Mouse (Mus musculus) frontal cortex, postnatal 10 days (tissue): ENCODE measurements at regions not wholly inside any gene's neighbourhood (a gene's known extent, or its start where the extent isn't known, plus 50 kb on each side); places are given as distances from the start of the nearest gene placed in this dataset.

Experiments
- DNase-seq, 2 experiments: peaks; one replicate each; pipeline ENCODE4 v3.0.0; 2022; ENCODE audit warnings: low spot score in 2 of 2, mixed read lengths in 1 of 2

GRCm38 (mm10) chr3:143710805-143711469 lies 494.1 kb downstream of the Lmo4 start:
- no peak for DNase-seq

GRCm38 (mm10) chr3:143706679-143707078 lies 498.3 kb downstream of the Lmo4 start:
- DNase-seq, result no peak

GRCm38 (mm10) chr3:143694817-143695216 lies 510.2 kb downstream of the Lmo4 start:
- DNase-seq, result no peak

GRCm38 (mm10) chr3:143685742-143686141 lies 519.3 kb downstream of the Lmo4 start:
- no peak for DNase-seq

GRCm38 (mm10) chr3:143678186-143678585 lies 526.8 kb downstream of the Lmo4 start:
- DNase-seq, result no peak

- no peak for DNase-seq
Measured at GRCm38 (mm10) chr3:143674855-143675254, 530.2 kb downstream of the Lmo4 start.

GRCm38 (mm10) chr3:143674446-143674845 lies 530.6 kb downstream of the Lmo4 start:
- DNase-seq, result no peak

GRCm38 (mm10) chr3:143662041-143662685 lies 542.9 kb downstream of the Lmo4 start:
- no peak for DNase-seq

- no peak for DNase-seq
Measured at GRCm38 (mm10) chr3:143659421-143659978, 545.5 kb downstream of the Lmo4 start.

GRCm38 (mm10) chr3:143647237-143647636 lies 557.8 kb downstream of the Lmo4 start:
- DNase-seq, result no peak

- no peak for DNase-seq
Measured at GRCm38 (mm10) chr3:143646836-143647235, 558.2 kb downstream of the Lmo4 start.

GRCm38 (mm10) chr3:143633036-143633435 lies 572.0 kb downstream of the Lmo4 start:
- DNase-seq, result no peak

- DNase-seq, result peak in 1 of 2 experiments; percentile 13
Measured at GRCm38 (mm10) chr3:143631183-143631582, 573.8 kb downstream of the Lmo4 start.

- no peak for DNase-seq
Measured at GRCm38 (mm10) chr3:143624906-143625305, 580.1 kb downstream of the Lmo4 start.

GRCm38 (mm10) chr3:143622275-143622674 lies 582.7 kb downstream of the Lmo4 start:
- DNase-seq, result no peak

- no peak for DNase-seq
Measured at GRCm38 (mm10) chr3:143619125-143619524, 585.9 kb downstream of the Lmo4 start.

- no peak for DNase-seq
Measured at GRCm38 (mm10) chr3:143614895-143615294, 590.1 kb downstream of the Lmo4 start.

- no peak for DNase-seq
Measured at GRCm38 (mm10) chr3:143614004-143614403, 591.0 kb downstream of the Lmo4 start.

- DNase-seq, result no peak
Measured at GRCm38 (mm10) chr3:143609673-143610072, 595.3 kb downstream of the Lmo4 start.

- no peak for DNase-seq
Measured at GRCm38 (mm10) chr3:143599120-143599519, 605.9 kb downstream of the Lmo4 start.

GRCm38 (mm10) chr3:143596949-143597593 lies 607.9 kb downstream of the Lmo4 start:
- no peak for DNase-seq

GRCm38 (mm10) chr3:143596011-143596683 lies 608.9 kb downstream of the Lmo4 start:
- no peak for DNase-seq
